Mouse (Mus musculus) testis, adult 2 months (tissue): ENCODE results near the gene Phactr2. TPM values are rescaled to one million over a fixed set of nuclear protein-coding genes. Genes with fewer than 3 reads are reported as not detected.

Source experiments
- H3K27ac ChIP-seq: fragments of 200-500 bp; 2 replicates; pipeline ENCODE4 v1.5.1; 2012; ENCODE audit warnings: low read depth, low read length; ENCODE audit not compliant: control insufficient read depth, insufficient read depth
- H3K27me3 ChIP-seq: fragments of 200-500 bp; 2 replicates; pipeline ENCODE4 v1.6.1; 2012; ENCODE audit warnings: mild to moderate bottlenecking, low read length, moderate library complexity; ENCODE audit not compliant: control insufficient read depth, insufficient read depth
- H3K36me3 ChIP-seq: fragments of 200-500 bp; 2 replicates; pipeline ENCODE4 v1.6.1; 2012; ENCODE audit warnings: mild to moderate bottlenecking, low read length; ENCODE audit not compliant: control insufficient read depth, insufficient read depth
- H3K4me1 ChIP-seq: fragments of 200-500 bp; 2 replicates; pipeline ENCODE4 v1.6.1; 2012; ENCODE audit warnings: low read length; ENCODE audit not compliant: control insufficient read depth, insufficient read depth
- H3K4me3 ChIP-seq: fragments of 200-500 bp; 2 replicates; pipeline ENCODE4 v1.5.1; 2012; ENCODE audit warnings: low read depth, mild to moderate bottlenecking, low read length, moderate library complexity, mixed read lengths; ENCODE audit not compliant: control insufficient read depth
- CTCF ChIP-seq: fragments of 200-500 bp; IDR thresholded peaks from 2 replicates; pipeline ENCODE4 v1.5.1; 2012; ENCODE audit warnings: low read depth, mild to moderate bottlenecking, inconsistent platforms, low read length, moderate library complexity; ENCODE audit not compliant: control insufficient read depth, insufficient read depth, insufficient replicate concordance
- POLR2A ChIP-seq: fragments of 200-500 bp; IDR thresholded peaks from 2 replicates; pipeline ENCODE4 v1.6.1; 2012; ENCODE audit warnings: low read depth, mild to moderate bottlenecking, inconsistent platforms, low read length, moderate library complexity; ENCODE audit not compliant: control insufficient read depth
- polyA plus RNA-seq: library from polyadenylated mRNA; depleted of rRNA; stranded (reverse); fragments of >200 nt; gene quantifications from 2 replicates; pipeline ENCODE4 v1.2.3, GENCODE M21; 2012

Phactr2 gene
- polyA plus RNA-seq, 1 experiment = 3.5 TPM

DNA sequence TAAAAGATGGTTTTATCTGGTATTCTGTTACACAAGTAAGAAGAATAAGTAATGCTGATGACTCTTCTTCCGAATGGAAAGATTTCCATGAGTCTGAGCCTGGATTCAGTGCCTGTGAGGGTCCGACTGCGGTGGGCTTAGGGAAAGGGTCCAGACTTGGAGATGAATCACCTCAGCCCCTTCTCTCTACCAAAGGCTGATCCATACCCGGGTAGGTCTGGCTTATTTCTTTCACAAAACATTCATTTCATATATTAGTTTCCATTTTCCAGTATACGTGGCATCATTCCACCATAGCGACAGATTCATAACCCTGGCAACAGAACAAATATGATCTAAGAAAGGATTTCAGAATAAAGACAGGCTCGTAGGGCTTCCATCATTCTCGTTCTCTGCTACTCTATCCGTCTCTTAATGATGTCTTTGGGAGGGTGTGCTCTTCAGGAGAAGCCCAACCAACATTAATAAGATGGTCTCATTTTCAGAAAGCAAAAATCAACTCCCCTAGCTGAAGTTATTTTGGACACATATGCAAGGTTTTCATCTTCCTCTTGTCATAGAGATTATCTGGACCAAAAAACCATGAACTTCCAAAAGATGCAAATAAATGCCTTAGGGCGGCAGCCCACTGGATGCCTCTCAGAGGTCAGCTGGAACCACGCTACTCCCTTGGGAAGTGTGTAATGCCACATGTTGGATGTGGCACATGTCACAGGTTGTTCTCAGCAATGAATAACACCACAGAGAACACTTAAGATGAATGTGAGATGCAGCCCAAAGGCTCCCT lies 110.5 kb downstream of the Phactr2 start:
- Histone ChIP-seq H3K4me3 (no peak overlapping the region), H3K27ac (no peak overlapping the region), H3K36me3 (no peaks in the 10 kb centered on the region), H3K4me1 (no peaks in the 10 kb centered on the region), H3K27me3 (no peaks in the 10 kb centered on the region)
- TF ChIP-seq CTCF = no peak
- no peak for TF ChIP-seq POLR2A

DNA sequence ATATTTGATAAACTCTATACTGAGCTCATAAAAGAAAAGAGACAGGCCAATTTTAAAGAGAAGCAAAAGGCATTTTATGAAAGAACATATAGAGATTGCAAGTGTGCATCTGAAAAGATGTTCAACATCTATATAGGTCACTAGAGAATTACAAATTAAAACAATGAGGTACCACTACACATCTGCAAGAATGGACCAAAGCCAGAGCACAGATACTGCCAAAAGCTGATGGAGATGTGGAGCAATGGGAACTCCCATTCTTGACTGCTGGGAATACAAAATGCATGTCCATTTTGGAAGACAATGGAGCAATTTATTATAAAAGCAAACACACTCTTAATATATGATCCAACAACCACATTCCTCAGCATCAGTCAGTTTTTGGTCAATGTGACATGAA lies 113.3 kb downstream of the Phactr2 start:
- no peaks in the 10 kb centered on the region for H3K27me3 ChIP-seq
- H3K36me3 ChIP-seq = no peaks in the 10 kb centered on the region
- H3K4me1 ChIP-seq = no peaks in the 10 kb centered on the region
- no peak overlapping the region for H3K4me3 ChIP-seq
- no peak overlapping the region for H3K27ac ChIP-seq
- TF ChIP-seq CTCF (no peak), POLR2A (no peak)

- Histone ChIP-seq H3K27me3 (no peaks in the 10 kb centered on the region), H3K4me1 (no peaks in the 10 kb centered on the region), H3K36me3 (no peaks in the 10 kb centered on the region), H3K27ac (no peak overlapping the region), H3K4me3 (no peak overlapping the region)
- TF ChIP-seq CTCF (no peak), POLR2A (no peak)
Observed at GRCm38 (mm10) chr10:13359846-13360245, 114.4 kb downstream of the Phactr2 start.

DNA sequence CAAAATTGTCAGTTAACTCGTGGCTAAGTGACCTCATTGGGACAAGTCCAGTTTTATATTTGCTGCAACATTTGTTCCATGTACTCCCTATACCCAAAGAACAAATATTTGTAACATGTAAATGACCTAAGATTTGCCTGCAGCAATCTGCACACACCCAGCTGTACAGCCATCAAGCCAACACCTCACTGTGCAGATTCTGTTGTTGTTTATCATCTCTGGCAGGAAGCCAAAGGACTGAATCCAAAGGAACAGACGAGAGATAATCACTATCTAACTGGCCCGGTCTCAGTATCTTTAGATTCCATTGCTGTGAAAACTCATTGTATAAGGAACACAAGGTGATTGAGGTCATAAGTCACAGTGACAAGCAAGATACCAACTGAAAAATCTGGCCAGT lies 115.5 kb downstream of the Phactr2 start:
- Histone ChIP-seq H3K4me3 (no peak overlapping the region), H3K4me1 (no peaks in the 10 kb centered on the region), H3K36me3 (no peaks in the 10 kb centered on the region), H3K27ac (no peak overlapping the region), H3K27me3 (no peaks in the 10 kb centered on the region)
- TF ChIP-seq POLR2A (no peak), CTCF (no peak)

GRCm38 (mm10) chr10:13346609-13347290 lies 127.5 kb downstream of the Phactr2 start:
- Histone ChIP-seq H3K36me3 (no peaks in the 10 kb centered on the region), H3K27ac (no peak overlapping the region), H3K27me3 (no peaks in the 10 kb centered on the region), H3K4me1 (no peaks in the 10 kb centered on the region), H3K4me3 (no peak overlapping the region)
- TF ChIP-seq POLR2A (no peak), CTCF (no peak)

GRCm38 (mm10) chr10:13340583-13340982 lies 133.6 kb downstream of the Phactr2 start:
- no peaks in the 10 kb centered on the region for H3K4me1 ChIP-seq
- H3K36me3 ChIP-seq = no peaks in the 10 kb centered on the region
- TF ChIP-seq CTCF = no peak
- TF ChIP-seq POLR2A = no peak
- H3K27ac ChIP-seq = no peak overlapping the region
- no peak overlapping the region for H3K4me3 ChIP-seq
- no peaks in the 10 kb centered on the region for H3K27me3 ChIP-seq

GRCm38 (mm10) chr10:13336964-13337363 lies 137.2 kb downstream of the Phactr2 start:
- Histone ChIP-seq H3K4me1 (no peaks in the 10 kb centered on the region), H3K4me3 (no peak overlapping the region), H3K27me3 (no peaks in the 10 kb centered on the region), H3K27ac (no peak overlapping the region), H3K36me3 (no peaks in the 10 kb centered on the region)
- TF ChIP-seq POLR2A (no peak), CTCF (no peak)
